Comparison of ENCODE assay signal across 8 mouse cellular contexts in the genomic region with DNA sequence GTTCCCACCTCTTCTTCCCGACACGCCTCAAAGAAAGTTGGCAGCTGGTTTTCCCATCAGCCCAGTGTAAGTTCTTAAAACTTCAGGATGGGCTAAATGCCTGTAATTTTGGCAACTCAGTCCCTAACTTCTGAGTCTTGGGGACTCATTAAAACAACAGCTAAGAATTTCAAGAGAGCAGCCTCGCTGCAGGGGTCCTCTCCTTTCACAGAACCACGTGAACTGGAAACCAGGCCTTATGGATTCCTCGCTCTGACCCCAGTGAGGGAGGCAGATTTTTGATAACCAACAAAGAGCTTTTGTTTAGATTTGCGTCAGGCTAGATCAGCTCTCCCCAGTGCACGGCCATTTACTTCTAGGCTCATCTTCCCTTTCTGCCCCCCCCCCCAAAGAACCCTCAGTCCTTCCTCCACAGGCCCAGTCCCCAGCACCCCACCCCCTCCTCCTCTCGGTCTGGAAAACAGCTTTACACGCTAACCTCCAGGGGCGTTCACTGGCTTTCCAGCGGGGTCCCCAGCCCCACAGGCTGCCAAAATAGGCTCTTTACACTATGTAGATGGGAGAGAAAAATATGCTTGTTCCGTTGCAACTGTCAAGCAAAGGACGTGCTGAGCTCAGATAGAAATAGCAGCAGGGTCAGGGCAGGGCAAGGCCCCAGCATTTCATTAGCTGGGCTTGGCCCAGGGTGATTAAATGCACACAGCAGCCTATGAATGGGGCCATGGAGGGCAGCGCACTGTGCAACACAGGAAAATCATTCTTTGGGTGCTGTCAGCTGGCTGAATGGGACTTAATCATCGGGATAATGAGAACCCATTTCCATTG.
DNase-seq lines count a peak whose midpoint lies in the region; ATAC-seq lines count a peak whose summit lies in the region.
"Had no signal": no experiment of that assay in that cellular context is flagged by ENCODE, and none has a peak within 500 bp of the region (broad histone marks: within the 10 kb centered on the region; RNA-seq: fewer than 3 reads in every experiment).

No protein-coding gene starts in this region.

- no peak overlapping the region for H3K4me2 ChIP-seq in embryonic facial prominence, embryonic 13.5 days
- peak overlapping the region; percentile 12; the same call in 1 of the 2 replicates for H3K4me2 ChIP-seq in limb, embryonic 13.5 days (replicated peaks)

- WGBS in embryonic facial prominence, embryonic 13.5 days: 20% methylated on average over 15 of the region's 15 CpGs
- whole genome bisulfite sequencing in hindbrain, embryonic 10.5 days: 10% methylated on average over 15 of the region's 15 CpGs
- 11% methylated on average over 15 of the region's 15 CpGs for WGBS in limb, embryonic 13.5 days

- H3K36me3 ChIP-seq in embryonic facial prominence, embryonic 13.5 days: no peaks in the 10 kb centered on the region
- no peaks in the 10 kb centered on the region for H3K36me3 ChIP-seq in hindbrain, embryonic 10.5 days
- no peaks in the 10 kb centered on the region for H3K36me3 ChIP-seq in limb, embryonic 13.5 days

- no peak overlapping the region for H3K4me3 ChIP-seq in embryonic facial prominence, embryonic 13.5 days
- peak overlapping the region; percentile 28; the same call in 1 of the 2 replicates for H3K4me3 ChIP-seq in hindbrain, embryonic 10.5 days
- no peak overlapping the region for H3K4me3 ChIP-seq in limb, embryonic 13.5 days
- H3K4me3 ChIP-seq: megakaryocyte, embryonic 14.5 days had no signal

- 0 out of 2 replicates have a peak overlapping the region, but pooled peaks have one; percentile 11 for H3K9ac ChIP-seq in embryonic facial prominence, embryonic 13.5 days
- H3K9ac ChIP-seq in limb, embryonic 13.5 days: no peak overlapping the region

- 0 out of 2 replicates have a peak, but pooled peaks cover 3% of the 10 kb centered on the region for H3K9me3 ChIP-seq in embryonic facial prominence, embryonic 13.5 days
- 0 out of 2 replicates have a peak, but pooled peaks cover 9% of the 10 kb centered on the region for H3K9me3 ChIP-seq in hindbrain, embryonic 10.5 days
- H3K9me3 ChIP-seq in limb, embryonic 13.5 days: no peaks in the 10 kb centered on the region

- H3K27me3 ChIP-seq in embryonic facial prominence, embryonic 13.5 days: no peaks in the 10 kb centered on the region
- no peaks in the 10 kb centered on the region for H3K27me3 ChIP-seq in hindbrain, embryonic 10.5 days (ENCODE audit: insufficient read depth, poor library complexity, severe bottlenecking)
- H3K27me3 ChIP-seq in limb, embryonic 13.5 days: no peaks in the 10 kb centered on the region

- DNase-seq in adrenal gland, postnatal 36 days: peak; percentile 78 to 81
- DNase-seq in hindbrain, embryonic 10.5 days (ENCODE audit: low spot score): peak; percentile 81
- peak; percentile 99 for DNase-seq in retina, postnatal 1 day
- no peak for DNase-seq in spleen, postnatal 14 days (ENCODE audit: low spot score in 2 of 2)
- DNase-seq in spleen, postnatal 36 days (ENCODE audit: low spot score in 2 of 2): no peak

- H3K27ac ChIP-seq in embryonic facial prominence, embryonic 13.5 days: peak overlapping the region; percentile 90
- H3K27ac ChIP-seq in hindbrain, embryonic 10.5 days: peak overlapping the region; percentile 89
- H3K27ac ChIP-seq in limb, embryonic 13.5 days: peak overlapping the region; percentile 87

- peak; percentile 62; the same call in 1 of the 2 replicates for ATAC-seq in embryonic facial prominence, embryonic 13.5 days (ENCODE audit: insufficient number of reproducible peaks, insufficient read depth, low FRiP score, low TSS enrichment, low read depth)
- peak; percentile 63 for ATAC-seq in limb, embryonic 13.5 days (ENCODE audit: low FRiP score, low read depth)

- peaks cover 36% of the 10 kb centered on the region for H3K4me1 ChIP-seq in embryonic facial prominence, embryonic 13.5 days
- H3K4me1 ChIP-seq in hindbrain, embryonic 10.5 days (replicated peaks): peaks cover 43% of the 10 kb centered on the region
- peaks cover 40% of the 10 kb centered on the region for H3K4me1 ChIP-seq in limb, embryonic 13.5 days

Comparison
In these comparisons a context has a peak if more than half of its experiments do, and no peak if none do; other contexts are left out.
1. DNase-seq: peak in adrenal gland, postnatal 36 days (2 of 2), hindbrain, embryonic 10.5 days (single experiment) and retina, postnatal 1 day (single experiment); none in spleen, postnatal 14 days (0 of 2) and spleen, postnatal 36 days (0 of 2).
2. Peak in every context shown above with its lines, with median percentiles within 50 percentile points of each other: H3K27ac ChIP-seq.